Mouse (Mus musculus) right cerebral cortex, postnatal 14 days (tissue): ENCODE results near the gene Sstr2.
A peak's percentile ranks its signal among the peaks of the same experiment; 100 is the strongest.

Source experiments
- DNase-seq: peaks from one replicate; pipeline ENCODE4 v3.0.0; 2022

The Sstr2 gene

DNA sequence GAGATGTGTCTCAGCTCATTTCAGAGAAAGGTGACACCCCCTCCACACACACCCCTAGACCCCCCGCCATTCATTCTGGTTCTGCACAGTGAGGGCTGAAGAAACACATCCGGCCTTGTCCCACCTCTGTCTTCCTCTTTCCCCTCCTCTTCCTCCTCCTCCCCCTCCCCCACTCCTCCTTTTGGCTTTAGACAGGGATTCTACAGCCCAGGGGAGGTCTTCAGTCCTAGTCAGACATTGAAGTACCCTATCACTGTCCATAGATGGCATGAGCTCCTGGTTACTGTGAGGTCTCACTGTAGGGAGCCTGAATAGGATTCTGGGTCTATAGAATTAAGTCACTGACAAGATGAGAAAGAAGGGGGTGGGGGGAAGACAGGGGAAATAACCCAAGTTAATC lies 1.9 kb downstream of the Sstr2 start:
- DNase-seq = no peak

DNA sequence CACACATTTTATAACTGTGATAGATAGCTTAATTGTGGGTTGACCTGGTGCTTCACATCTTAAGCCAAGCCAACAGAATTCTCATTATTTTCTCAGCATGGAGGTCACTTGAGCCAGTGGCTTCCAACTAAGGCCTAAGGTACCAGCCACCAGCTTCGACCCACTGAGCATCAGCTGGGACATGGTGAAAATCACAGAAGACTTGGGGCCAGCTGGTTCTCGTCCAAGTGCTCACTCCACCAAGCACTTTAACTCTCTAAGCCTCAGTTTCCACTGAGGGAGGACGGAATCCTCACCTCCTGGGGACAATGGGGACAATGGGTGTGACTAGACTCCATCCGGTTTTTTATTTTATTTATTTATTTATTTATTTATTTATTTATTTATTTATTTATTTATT lies 2.9 kb downstream of the Sstr2 start:
- no peak for DNase-seq

DNA sequence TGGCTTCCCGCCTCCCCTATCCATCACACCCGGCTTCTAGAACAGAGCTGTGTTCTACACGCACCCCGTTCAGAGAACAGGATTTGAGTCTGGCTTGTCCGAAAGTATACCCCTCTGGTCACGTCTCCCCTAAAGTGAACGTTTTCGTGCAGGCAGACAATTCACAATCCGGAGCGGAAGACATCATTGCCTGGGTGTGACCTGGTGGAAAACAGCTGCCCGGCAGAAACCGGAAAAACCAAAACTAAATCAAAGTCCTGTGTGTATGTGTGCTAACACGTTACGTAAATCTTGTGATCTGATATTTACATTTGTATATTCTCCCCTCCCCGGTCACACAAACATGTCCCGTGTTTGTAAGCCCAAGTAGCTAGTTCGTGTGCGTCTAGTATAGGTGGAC lies 6.3 kb downstream of the Sstr2 start:
- DNase-seq = no peak

DNA sequence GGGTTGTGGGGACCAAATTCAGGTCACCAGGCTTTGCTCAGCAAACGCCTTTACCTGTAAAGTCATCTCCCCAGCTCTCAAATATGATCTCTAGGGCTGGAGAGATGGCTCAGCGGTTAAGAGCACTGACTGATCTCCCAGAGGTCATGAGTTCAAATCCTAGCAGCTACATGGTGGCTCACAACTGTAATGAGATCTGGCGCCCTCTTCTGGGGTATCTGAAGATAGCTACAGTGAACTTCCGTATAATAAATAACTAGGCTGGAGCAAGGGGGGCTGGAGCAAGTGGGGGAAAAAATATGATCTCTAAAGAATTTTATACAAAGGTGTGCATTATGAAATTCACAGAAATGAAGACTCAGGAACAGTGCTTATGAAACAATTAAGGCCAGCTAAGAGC lies 8.6 kb downstream of the Sstr2 start:
- no peak for DNase-seq

DNA sequence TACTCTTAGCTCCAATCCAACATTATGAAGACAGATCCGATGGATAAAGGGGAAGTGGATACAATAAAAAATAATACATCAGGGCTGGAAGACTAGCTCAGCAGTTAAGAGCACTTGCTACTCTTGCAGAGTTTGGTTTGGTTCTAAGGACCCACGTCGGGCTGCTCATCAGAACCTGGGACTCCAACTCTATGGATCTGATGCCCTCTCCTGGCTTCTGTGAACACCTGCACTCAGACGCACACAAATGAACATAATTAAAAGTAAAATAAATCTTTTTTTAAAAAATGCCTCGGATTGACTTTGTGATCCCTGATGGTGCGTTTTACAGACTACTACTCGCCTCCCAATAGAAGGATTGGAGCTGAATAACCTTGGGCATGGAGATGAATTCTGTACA lies 11.5 kb downstream of the Sstr2 start:
- no peak for DNase-seq

DNA sequence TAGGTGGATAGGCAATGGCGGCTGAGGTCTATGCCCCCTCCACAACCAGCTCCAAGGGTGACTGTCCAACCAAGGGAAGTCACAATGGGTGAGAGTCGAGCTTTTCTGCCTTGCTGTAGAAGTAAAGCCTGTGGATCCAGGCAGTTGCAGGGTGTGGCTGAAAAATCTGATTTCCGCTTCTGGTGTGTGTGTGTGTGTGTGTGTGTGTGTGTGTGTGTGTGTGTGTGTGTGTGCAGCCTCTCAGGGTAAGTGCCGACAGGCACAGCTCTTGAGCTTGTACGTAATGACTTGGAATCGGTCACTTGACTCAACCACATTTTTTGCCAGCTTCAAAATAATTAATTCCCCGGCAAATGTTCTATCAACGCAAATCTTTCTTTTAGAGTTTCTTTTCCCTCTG lies 12.2 kb downstream of the Sstr2 start:
- no peak for DNase-seq

DNA sequence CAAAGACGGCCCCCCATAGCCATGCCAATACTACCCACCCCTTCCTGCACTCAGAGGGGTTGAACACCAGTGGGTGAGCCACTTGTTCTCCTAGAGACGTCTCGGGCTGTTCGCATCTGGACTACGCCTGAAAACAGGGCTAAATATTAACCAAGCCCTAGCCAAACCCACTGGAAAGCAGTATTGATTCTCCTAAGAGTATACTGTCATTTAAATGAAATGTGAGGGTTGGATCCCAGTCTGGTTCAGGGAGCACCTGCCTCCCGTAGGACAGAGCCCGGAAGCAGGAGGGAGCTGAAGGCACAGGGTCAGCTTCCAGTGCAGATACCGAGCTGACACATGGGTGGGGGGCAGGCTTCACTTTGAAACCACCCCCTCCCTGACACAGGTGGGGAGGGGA lies 12.7 kb downstream of the Sstr2 start:
- no peak for DNase-seq

DNA sequence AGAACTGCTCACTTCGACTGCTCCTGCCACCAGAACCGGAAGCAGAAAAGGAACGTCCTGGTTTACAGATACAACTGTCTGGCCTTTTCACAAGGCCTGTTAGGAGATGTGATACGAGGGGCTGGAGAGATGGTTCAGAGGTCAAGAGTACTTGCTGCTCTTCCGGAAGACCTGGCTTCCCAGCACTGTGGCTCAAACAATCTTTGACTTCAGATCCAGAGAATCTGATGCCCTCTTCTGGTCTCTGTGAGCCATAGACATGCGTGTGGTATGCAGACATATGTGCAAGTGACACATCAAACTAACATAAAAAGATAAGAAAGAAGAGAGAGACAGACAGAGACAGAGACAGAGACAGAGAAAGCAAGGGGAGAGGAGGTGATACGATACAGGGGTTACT lies 13.2 kb downstream of the Sstr2 start:
- DNase-seq = no peak

DNA sequence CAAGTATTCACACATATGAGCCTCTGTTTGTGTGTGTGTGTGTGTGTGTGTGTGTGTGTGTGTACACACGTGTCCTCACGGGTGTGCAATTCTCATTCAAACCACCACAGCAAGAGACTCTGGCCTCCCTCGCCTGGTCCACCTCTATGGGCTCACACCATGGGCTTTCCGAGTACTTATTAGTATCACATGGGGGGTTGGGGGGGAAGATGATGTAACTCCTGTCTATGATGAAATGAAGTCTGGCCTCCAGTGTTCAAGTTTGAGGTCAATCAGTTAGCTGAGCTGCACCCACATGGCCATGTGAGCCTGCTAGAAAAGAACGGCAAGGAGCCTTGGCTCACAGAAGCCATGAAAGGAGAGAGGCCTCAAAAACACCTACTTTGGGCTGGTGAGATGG lies 14.3 kb downstream of the Sstr2 start:
- no peak for DNase-seq

DNA sequence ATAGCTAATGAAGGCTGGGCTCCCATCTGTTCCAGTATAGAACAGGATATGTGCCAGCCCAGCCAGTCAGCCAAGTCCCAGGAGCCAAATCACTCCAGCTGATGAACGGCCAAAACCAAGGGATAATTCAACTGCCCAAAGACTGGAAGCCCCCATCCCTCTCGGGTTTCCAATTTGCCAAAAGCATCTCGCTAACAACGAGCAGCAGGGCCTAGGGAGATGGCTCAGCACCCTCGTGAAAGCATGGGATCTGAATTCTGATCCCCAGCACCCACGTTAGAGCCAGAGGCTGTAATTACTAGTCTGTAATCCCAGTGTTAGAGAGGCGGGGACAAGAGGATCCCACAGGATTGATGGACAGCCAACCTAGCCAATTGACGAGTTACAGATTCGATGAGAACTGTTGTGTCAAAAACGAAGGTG lies 15.6 kb downstream of the Sstr2 start:
- DNase-seq = no peak

DNA sequence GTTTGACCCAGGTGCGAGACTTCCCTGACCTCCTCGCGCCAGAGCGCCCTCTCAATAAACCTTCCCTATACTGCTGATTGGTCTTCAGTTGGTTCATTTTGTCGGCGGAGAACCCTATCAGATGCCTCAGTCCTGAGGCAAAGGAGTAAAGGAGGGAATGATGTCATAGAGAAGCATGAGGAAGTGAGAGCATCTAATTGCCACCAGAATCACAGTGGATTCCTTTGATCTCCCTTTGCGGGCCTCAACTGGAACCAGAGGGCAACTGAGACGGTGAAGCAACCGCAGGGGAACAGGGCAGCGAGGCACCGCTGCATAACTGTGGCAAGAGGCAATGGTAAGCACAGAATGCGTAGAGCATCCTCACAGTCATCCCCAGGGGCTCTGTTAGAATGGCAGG lies 19.5 kb downstream of the Sstr2 start:
- no peak for DNase-seq

DNA sequence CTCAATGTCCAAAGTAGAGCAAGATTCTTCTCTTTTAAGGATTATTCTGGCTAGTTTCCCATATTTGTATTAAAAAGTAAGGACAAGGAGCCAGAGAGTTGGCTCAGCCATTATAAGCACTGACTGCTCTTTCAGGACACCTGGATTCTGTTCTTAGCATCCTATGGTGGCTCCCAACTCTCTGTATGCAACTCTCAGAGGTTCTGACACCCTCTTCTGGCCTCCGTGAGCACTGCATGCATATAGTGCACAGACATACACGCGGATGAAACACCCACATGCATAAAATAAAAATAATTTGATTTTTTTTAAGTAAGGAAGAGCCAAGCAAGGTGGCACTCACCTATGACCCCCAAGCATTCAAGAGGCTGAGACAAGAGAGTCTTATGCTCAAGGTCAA lies 26.0 kb downstream of the Sstr2 start:
- no peak for DNase-seq

DNA sequence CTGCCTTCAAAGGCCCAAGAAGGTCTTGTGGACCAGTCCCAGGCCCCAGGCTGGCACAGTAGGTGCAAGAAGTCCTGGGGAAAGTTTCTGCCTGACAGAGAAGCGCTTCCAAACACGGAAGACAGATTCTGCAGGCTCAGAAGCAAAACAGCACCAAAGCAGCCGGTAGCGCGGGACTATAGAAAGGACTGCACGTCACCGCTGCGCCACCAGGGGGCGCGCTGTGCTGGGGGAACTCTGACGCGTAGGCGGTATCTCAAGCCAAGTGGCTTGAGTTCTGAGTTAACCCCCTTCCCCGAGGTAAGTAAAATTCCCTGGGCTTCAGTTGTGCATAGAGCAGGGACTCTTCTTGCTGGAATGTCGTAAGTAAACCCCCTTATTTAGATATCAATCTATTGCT lies 29.0 kb downstream of the Sstr2 start:
- DNase-seq = peak; percentile 87

DNA sequence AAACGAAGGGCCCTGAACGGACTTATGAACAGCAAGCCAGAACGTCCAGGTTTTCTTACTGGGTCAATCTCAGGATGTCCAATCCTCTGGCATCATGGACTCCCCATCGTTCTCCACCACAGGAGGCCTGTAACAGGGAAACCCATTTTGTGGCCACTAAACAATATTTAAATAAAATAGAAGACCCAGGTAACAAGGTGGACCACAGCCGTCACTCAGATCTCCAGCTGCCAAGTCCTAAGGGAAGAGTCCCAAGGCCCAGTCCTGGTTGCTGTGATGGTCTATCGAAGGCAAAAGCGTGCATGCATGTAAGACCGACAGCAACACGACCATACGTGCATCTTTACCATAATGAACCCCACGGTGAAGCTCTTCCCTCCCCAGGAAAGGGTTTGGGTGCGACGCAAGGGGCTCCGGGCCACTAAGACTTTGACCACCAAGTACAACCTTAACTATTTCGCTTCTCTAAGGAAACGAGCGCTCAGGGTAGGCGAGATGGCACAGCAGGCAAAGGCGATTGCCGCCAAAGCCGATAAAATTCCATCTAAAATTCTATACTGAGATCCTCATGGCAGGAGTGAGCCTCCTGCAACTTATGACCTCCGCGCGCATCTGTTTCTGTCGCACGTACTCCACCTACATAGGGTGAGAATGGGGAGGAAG lies 29.7 kb downstream of the Sstr2 start, which contains the start of gene Cog1:
Gene Cog1, plus strand, starts transcription at position 480 of the 663 bp plus-strand sequence.
- no peak for DNase-seq

DNA sequence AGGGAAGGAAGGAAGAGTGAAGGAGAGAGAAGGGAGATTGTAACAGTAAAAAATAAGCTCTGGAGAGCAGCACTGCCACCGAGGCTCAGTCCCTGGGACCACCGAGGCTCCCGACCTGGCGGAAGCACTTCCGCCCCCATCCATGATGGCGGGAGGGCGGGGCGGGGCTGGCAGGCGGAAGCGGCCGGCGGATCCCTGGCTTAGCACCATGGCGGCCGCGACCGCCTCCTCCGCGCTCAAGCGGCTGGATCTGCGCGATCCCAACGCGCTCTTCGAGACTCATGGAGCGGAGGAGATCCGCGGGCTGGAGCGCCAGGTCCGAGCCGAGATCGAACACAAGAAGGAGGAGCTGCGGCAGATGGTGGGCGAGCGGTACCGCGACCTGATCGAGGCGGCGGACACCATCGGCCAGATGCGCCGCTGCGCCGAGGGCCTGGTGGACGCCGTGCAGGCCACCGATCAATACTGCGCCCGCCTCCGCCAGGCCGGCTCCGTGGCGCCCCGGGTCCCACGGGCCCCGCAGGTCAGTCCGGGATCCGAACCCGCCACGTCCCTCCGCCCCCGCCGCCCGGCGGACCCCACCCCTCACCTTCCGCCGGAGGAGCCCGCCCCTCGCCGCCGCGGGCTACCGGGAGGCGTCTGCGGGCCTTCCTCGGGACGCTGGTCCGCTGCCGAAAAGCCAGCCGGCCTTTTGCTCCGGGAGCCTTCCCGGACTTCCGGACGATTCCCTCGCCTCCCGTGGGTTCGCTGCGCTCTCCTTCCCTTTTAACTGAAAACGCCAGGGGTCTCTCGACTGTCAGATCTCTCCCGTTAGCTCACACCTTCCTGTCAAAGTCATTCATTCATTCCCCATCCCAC lies 30.4 kb downstream of the Sstr2 start, which contains the start of gene Slc39a11:
Gene Slc39a11, minus strand, starts transcription at position 727 of the 858 bp plus-strand sequence.
- DNase-seq = peak; percentile 67

DNA sequence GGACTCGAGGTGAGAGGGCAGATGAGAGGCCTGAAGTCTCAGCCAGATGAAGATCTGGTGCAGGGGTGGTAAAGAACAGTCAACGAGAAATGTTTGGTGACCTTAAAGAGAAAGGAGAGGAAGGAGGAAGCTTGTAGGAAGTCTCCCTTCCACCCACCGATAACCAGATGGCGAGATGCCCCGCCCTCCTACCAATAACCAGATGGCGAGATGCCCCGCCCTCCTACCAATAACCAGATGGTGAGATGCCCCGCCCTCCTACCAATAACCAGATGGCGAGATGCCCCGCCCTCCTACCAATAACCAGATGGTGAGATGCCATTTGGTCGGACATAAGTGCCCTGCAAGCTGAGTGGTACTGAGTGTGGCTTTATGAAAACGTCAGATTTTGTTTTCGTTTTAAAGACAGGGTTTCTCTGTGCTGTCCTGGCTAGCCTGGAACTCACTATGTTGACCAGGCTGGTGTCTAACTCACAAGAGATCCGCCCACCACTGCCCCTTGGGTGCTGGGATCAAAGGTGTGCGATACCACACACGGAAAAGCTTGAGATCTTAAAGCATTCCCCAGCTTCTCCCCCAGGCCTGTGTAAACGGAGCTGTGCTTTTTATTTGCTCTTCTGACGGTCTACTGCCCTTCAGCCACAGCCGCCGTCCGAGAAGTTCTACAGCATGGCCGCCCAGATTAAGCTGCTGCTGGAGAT lies 32.2 kb downstream of the Sstr2 start:
- no peak for DNase-seq

DNA sequence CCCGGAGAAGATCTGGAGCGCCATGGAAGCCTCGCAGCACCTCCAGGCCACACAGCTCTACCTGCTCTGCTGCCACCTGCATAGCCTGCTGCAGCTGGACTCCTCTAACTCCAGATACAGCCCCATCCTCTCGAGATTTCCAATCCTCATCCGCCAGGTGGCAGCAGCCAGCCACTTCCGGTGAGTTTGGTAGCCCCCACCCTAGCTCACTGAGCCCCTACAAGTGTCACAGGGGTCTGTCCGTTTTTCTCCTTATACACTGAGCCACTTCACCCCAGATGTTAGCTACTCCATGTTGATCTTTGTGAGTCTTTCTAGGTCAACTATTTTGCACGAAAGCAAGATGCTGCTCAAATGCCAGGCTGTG lies 32.7 kb downstream of the Sstr2 start:
- DNase-seq = peak; percentile 61

DNA sequence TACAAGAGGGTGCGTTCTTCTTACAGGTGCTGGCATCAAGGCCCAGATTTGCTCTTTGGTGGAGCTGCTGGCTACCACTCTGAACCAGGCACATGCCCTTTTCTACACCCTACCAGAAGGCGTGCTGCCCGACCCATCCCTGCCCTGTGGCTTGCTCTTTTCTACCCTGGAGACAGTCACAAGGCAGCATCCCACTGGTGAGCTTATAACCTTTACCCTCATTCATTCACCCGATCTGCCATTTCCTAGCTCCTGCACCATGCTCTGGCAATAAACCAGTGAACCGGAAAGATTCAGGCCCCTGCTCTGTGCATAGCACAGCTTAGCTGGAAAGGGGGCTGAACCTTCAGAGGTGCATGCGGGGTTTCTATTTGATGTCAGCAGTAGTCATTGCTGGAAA lies 33.4 kb downstream of the Sstr2 start:
- DNase-seq = no peak

DNA sequence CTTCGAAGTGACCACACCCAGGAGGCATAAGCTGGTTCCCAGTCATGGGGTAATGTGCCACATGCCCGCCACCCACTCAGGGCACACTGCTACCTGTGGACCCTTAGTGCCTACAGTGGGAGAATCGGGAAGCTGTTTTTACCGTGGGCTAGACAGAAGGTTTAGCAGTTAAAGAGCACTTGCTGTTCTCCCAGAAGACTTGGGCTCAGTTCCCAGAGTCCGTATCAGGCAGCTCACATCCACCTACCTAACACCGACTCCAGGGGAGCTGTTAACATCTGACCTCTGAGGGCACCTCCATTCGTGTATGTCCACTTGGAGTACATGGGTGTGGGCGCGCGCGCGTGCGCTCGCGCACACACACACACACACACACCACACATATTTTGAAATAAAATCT lies 35.0 kb downstream of the Sstr2 start:
- no peak for DNase-seq

DNA sequence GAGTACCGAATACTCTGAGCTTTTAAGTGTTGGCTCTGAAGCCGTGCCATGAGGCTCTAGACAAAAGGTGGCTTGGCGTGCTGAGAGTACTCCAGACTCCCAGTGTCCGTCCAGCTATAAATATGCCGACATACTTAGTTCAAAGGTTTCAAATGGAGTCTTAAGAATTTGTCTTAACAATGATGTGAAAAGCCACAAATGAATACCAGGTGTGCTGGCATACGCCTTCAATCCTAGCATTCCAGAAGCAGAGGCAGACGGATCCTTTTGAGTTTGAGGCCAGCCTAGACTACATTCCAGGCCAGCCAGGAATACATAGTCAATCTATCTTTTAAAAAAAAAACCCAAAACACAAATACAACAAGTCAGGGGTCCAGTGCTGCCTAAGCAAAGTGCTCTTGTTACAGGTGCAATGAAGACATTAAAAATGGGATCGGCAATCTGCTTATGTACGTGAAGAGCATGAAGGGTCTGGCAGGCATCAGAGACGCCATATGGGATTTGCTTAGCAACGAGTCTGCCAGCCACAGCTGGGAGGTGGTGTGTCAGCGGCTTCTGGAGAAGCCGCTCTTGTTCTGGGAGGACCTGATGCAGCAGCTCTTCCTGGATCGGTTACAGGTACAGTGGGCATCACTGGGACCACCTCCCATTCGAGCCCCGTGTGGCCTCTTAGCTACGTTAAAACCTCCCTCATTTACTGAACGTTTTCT lies 35.6 kb downstream of the Sstr2 start:
- DNase-seq = no peak

DNA sequence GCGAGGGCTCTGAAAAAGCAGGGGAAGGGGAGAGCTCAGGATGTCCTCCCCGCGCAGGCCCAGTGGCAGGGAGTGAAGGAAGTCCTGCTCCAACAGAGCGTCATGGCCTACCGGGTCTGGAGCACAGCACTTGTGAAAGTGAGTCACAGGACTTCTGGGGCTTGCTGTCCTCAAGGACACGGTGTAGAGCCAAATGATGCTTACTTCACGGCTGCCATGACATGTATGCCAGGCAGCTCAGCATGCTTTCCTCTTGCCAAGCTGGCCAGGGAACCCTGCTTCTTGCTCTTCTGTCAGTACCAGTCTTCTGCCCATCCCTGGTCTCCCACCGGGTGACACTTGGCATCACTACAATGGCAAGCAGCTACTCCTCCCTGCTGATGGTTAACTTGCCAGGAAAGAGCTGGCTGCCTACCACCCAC lies 37.4 kb downstream of the Sstr2 start:
- DNase-seq = no peak

DNA sequence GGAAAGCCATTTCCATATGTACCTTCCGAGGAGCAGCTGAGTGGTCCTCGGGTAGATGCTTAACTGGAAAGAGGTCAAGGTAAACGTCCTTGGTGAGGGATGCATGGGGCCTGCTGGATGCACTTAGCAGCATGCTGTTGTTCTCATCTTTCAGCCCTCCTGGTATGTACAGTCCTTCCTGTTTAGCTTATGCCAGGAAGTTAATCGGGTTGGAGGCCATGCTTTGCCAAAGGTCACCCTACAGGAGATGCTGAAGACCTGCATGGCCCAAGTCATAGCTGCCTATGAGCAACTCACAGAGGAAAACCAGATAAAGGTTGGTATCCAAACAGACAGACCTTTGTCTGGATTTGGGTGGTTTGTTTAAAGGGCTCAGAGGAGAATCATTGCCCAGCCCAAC lies 38.1 kb downstream of the Sstr2 start:
- DNase-seq = no peak

DNA sequence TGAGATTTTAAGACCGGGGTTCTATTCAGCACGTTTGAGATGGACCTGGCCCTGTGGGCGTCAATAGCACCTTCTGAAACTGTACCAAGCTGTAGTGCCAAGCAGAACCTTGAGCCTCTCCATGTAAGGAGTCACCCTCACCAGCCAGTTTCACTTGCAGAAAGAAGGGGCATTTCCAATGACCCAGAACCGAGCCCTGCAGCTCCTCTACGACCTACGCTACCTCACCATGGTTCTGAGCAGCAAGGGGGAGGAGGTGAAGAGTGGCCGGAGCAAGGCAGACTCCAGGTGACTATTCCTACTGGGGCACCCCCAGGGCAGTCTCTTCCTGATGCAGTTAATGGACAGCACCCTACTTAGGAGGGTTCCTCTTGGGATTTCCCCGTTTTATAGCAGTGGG lies 39.2 kb downstream of the Sstr2 start:
- no peak for DNase-seq
